Mouse (Mus musculus) skeletal muscle tissue, postnatal 0 days (tissue): Measurements from ENCODE around the gene Taf5l. TPM values are rescaled to one million over a fixed set of nuclear protein-coding genes. Genes with fewer than 3 reads are reported as not detected.

Source experiments
- microRNA counts: library from miRNA; unstranded; fragments of <30 nt; microRNA quantifications from one replicate; lab custom pipeline; 2015
- microRNA-seq, 2 experiments: library from miRNA; unstranded; fragments of <30 nt; microRNA quantifications; one replicate each; pipeline ENCODE4; 2016
- polyA plus RNA-seq: library from polyadenylated mRNA; unstranded; fragments of >200 nt; fragmentation: Nextera tagmentation; extraction: Ambion mirVana; gene quantifications from 2 replicates; pipeline ENCODE4 v1.2.1, GENCODE M21; 2015

The Taf5l gene
- polyA plus RNA-seq, result 12.2 and 13.3 TPM in 2 replicates

DNA sequence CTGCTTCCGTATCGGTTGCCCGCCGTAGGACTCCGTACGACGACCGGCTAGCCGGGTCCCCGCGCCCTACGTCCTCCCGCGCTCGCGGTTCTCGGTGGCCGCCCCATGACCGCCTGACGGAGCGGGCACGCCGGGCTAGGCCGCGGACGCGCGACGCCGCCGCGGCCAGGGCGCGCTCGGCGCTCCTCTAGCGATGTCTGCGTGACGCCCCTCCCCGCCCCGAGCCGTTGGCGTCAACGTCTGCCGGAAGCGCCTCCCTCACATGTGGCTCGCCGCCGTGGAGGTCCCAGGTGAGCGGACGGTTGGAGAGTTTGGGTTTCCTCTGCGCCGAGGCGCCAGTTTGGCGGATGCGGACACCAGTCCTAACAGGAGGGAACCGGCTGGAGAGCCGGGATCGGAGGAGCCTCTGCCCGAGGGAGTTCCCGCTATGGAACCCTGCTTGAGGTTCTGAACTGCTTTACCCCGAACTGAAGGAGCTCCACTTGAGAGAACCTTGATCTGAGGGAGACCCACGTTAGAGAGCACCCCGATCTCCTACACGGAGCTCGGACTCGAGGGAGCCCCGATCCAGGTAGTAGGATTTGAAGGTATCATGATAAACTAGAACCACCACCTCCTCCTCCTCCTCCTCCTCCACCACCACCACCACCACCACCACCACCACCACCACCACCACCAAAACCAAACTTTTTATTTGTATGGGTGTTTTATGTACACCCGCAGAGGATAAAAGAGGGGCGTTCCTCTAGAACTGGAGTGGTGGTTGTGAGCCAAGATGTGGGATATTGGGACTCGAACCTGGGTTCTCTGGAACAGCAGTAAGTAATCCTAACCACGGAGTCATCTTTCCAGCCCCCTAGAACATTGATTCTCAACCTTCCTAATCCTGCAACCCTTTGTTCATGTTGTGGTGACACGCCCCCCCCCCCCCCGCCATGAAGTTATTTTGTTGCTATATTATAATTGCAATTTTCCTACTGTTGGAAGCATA is at the start of gene Taf5l, which contains the start of gene Urb2:
Taf5l (minus strand) TSS at position 161 of the 991 bp plus-strand sequence.
Urb2 (plus strand) TSS at position 272 of the 991 bp plus-strand sequence.

DNA sequence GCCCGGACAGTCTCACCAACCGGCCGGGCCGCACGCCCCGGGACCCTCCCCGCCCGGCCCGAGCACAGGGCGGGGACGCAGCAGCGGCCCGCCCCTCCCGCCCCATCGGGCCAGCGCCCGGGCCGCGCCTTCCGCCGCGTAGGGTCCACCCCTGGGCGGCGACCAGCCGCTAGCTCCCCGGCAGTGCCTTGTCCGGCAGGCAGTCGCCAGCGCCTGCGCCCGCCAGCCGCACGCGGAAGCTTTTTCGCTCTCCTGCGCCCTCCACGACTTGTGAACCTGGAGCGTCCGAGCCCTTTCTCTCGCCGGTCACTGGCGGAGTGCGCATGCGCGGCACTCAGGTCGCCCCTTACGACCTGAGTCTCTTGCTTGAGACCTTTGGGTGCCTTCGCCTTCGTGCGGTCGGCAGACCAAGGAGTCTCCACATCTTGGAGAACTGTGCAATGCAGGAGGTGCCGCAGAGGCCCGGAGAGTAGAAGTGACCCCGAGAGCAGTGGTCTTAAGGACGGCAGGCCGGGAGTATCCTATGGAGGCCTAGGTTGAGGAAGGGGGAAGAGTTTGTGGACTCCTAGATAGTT is 38.3 kb downstream of the Taf5l start, which contains the start of gene Abcb10:
Abcb10 (minus strand) TSS at position 297 of the 575 bp plus-strand sequence.

DNA sequence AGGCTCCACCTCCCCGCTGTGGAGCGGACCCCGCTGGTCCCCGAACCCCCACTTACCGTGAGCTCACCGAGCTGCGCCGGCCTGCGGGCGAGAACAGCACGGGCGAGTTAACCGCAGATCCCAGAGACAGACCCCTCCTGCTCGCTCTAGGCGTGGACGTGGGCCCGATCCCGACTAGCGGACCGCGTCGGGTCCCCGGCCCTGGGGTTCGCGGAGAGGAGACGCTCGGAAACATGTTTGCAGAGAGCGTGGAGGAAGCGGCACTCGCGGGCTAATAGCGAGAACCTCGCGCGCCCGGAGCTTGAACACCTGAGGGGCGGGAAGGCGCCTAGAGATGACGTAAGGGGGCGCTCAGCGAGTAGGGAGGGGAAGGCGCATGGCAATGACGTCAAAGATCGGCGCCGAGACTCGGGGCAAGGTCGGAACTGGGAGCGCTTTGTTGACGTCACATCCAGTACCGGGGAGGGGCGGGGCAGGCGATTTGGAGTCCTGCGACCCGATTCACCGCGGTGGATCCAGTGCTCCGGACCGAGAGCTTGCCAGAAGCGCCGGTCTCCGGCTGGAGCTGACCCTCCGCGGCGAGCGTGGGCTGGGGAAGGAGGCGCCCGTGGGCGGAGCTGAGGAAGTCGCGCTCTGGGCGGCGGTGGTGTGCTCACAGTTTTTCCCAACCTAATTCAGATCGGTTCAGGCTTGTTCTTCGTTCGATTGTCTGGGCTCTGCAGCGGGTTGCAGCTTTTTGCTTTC is 72.1 kb downstream of the Taf5l start, which contains the start of gene Nup133:
Nup133 (minus strand) TSS at position 324 of the 744 bp plus-strand sequence.

MicroRNAs encoded within 50 kb of the gene (microRNA counts, 519-probe panel; counts per million panel counts)
- microRNA mmu-miR-1967 (lab: Ali Mortazavi, UCI), result 296 counts per million, percentile 58 among the panel's probes with 10 or more counts

Small RNAs within 50 kb of the gene (microRNA-seq; reads per million reads assigned to microRNA genes)
- gene Mir1967, result 0 reads per million in 2 experiments

Other genes starting within 250 kb of the Taf5l start
- 30.0 and 31.8 TPM in 2 replicates for gene Rab4a, start 215.4 kb downstream of the Taf5l start, polyA plus RNA-seq
- gene Ccsap, start 161.2 kb downstream of the Taf5l start, polyA plus RNA-seq, result 1.7 and 2.1 TPM in 2 replicates
- gene Acta1, start 126.6 kb downstream of the Taf5l start, polyA plus RNA-seq, result 58,493 and 71,510 TPM in 2 replicates
- gene Nup133, start 72.1 kb downstream of the Taf5l start, polyA plus RNA-seq, result 9.6 and 11.1 TPM in 2 replicates
- gene Abcb10, start 38.3 kb downstream of the Taf5l start, polyA plus RNA-seq, result 6.9 and 7.4 TPM in 2 replicates
- gene Urb2, start 111 bp upstream of the Taf5l start, polyA plus RNA-seq, result 1.3 and 1.6 TPM in 2 replicates
- gene Galnt2, start 210.0 kb upstream of the Taf5l start, polyA plus RNA-seq, result 32.1 and 40.5 TPM in 2 replicates